Mouse (Mus musculus) erythroblast, adult 5-6 weeks (primary cell): ENCODE data around the gene Bcl10. TPM values are rescaled to one million over a fixed set of nuclear protein-coding genes. Genes with fewer than 3 reads are reported as not detected.

Experiments used
- total RNA-seq, 2 experiments: library from RNA; stranded (forward) in 1 of 2; stranded (reverse) in 1 of 2; fragments of 150-400 nt in 1 of 2; fragments of 200-764, 138-1000 nt in 1 of 2; gene quantifications; 2 replicates each; pipeline versions ENCODE4 v1.2.3 to v1.2.4; 2015 to 2017; ENCODE audit warnings: low replicate concordance in 2 of 2

Gene Bcl10
- total RNA-seq, 2 experiments from 2014 or later = 7.7 to 18.0 TPM

Other genes with a start within 250 kb of the Bcl10 start
- not detected in 2 replicates for gene Ddah1, start 164.1 kb upstream of the Bcl10 start, total RNA-seq (2015; ENCODE audit: low replicate concordance)
- gene Ddah1, start 164.1 kb upstream of the Bcl10 start, total RNA-seq (2017; ENCODE audit: low replicate concordance) = not detected in 2 replicates
- gene 2410004B18Rik, start 15.2 kb downstream of the Bcl10 start, total RNA-seq (2015; ENCODE audit: low replicate concordance) = 20.1 and 46.9 TPM in 2 replicates
- 11.8 and 14.6 TPM in 2 replicates for gene 2410004B18Rik, start 15.2 kb downstream of the Bcl10 start, total RNA-seq (2017; ENCODE audit: low replicate concordance)
- gene Syde2, start 65.1 kb downstream of the Bcl10 start, total RNA-seq (2015; ENCODE audit: low replicate concordance) = 0.63 and 1.3 TPM in 2 replicates
- gene Syde2, start 65.1 kb downstream of the Bcl10 start, total RNA-seq (2017; ENCODE audit: low replicate concordance) = 0.60 and 1.3 TPM in 2 replicates
- not detected in 2 replicates for gene Wdr63, start 185.3 kb downstream of the Bcl10 start, total RNA-seq (2015; ENCODE audit: low replicate concordance)
- not detected in 2 replicates for gene Wdr63, start 185.3 kb downstream of the Bcl10 start, total RNA-seq (2017; ENCODE audit: low replicate concordance)
- gene Mcoln3, start 194.6 kb downstream of the Bcl10 start, total RNA-seq (2015; ENCODE audit: low replicate concordance) = not detected in 2 replicates
- 0.28 TPM in 1 of 2 replicates, not detected in the other for gene Mcoln3, start 194.6 kb downstream of the Bcl10 start, total RNA-seq (2017; ENCODE audit: low replicate concordance)
- gene Mcoln2, start 227.0 kb downstream of the Bcl10 start, total RNA-seq (2015; ENCODE audit: low replicate concordance) = 0.63 TPM in 1 of 2 replicates, not detected in the other
- not detected in 2 replicates for gene Mcoln2, start 227.0 kb downstream of the Bcl10 start, total RNA-seq (2017; ENCODE audit: low replicate concordance)